Mouse (Mus musculus) midbrain, embryonic 11.5 days (tissue): ENCODE results near the gene Pom121. TPM values are rescaled to one million over a fixed set of nuclear protein-coding genes. Genes with fewer than 3 reads are reported as not detected.

Source experiments
- ATAC-seq: fragments of 200-750 bp; cut with Nextera tagmentation; 2 replicates; pipeline ENCODE4 v1.8.0; 2017; ENCODE audit warnings: moderate TSS enrichment, moderate library complexity; ENCODE audit not compliant: low FRiP score
- DNase-seq: peaks from one replicate; pipeline ENCODE4 v3.0.0; 2015; ENCODE audit warnings: low spot score; ENCODE audit errors: missing footprints
- H3K27ac ChIP-seq: fragments of 300-500 bp; sonication (generic); 2 replicates; pipeline ENCODE4 v1.5.1; 2014; ENCODE audit warnings: low read depth, low read length
- H3K27me3 ChIP-seq: fragments of 300-500 bp; sonication (generic); 2 replicates; pipeline ENCODE4 v1.6.1; 2014; ENCODE audit warnings: mild to moderate bottlenecking, low read length, moderate library complexity, mixed read lengths; ENCODE audit not compliant: control insufficient read depth, insufficient read depth
- H3K36me3 ChIP-seq: fragments of 300-500 bp; sonication (generic); 2 replicates; pipeline ENCODE4 v1.6.1; 2014; ENCODE audit warnings: mild to moderate bottlenecking, low read length, moderate library complexity, mixed read lengths; ENCODE audit not compliant: control insufficient read depth, insufficient read depth
- H3K4me1 ChIP-seq: fragments of 300-500 bp; sonication (generic); 2 replicates; pipeline ENCODE4 v1.6.1; 2014; ENCODE audit warnings: low read length; ENCODE audit not compliant: control insufficient read depth, insufficient read depth
- H3K4me2 ChIP-seq: fragments of 300-500 bp; sonication (generic); 2 replicates; pipeline ENCODE4 v1.6.1; 2014; ENCODE audit warnings: mild to moderate bottlenecking, moderate library complexity
- H3K4me3 ChIP-seq: fragments of 300-500 bp; sonication (generic); 2 replicates; pipeline ENCODE4 v1.5.1; 2014; ENCODE audit warnings: low read depth, low read length
- H3K9ac ChIP-seq: fragments of 300-500 bp; sonication (generic); 2 replicates; pipeline ENCODE4 v1.6.1; 2014; ENCODE audit warnings: low read length
- H3K9me3 ChIP-seq: fragments of 300-500 bp; sonication (generic); 2 replicates; pipeline ENCODE4 v1.6.1; 2016; ENCODE audit warnings: low read length; ENCODE audit not compliant: control insufficient read depth
- WGBS: fragments of 180-500 bp; shearing (Covaris S2); extraction: QIAGEN DNeasy Blood & Tissue Kit; methylation state at CpG from one replicate; pipeline ENCODE4 v1.1.7; 2014; 5-methylcytosine and 5-hydroxymethylcytosine counted together
- polyA plus RNA-seq: library from polyadenylated mRNA; unstranded; fragments of >200 nt; fragmentation: Nextera tagmentation; extraction: Ambion mirVana; gene quantifications from 2 replicates; pipeline ENCODE4 v1.2.1, GENCODE M21; 2014

The Pom121 gene
- polyA plus RNA-seq, 1 experiment from 2014 or later, result 17.2 TPM

DNA sequence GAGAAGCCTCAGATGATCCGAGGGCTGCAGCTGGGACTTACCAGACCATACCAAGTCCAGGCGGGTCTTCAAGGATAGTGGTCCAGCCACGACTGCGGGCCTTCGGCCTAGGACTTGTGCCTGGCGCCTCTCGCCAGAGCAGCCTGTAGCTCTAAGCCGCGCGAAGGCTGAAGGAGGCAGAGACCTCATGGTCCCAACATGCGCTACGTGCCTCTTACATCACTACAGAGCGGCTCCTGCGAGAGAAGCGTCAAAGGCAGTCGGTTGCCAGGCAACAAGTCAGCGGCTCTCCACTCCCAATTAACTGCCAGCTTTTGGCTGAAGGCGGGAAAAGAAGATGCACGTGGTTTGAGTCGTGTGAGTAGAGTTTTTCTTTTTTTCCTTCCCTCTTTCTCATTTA, 10.3 kb upstream of the Pom121 start:
- peak; percentile 89 for DNase-seq
- Histone ChIP-seq H3K9ac (no peak overlapping the region), H3K27ac (no peak overlapping the region), H3K9me3 (no peaks in the 10 kb centered on the region; the same call in 1 of the 2 replicates), H3K27me3 (no peaks in the 10 kb centered on the region), H3K4me1 (no peaks in the 10 kb centered on the region), H3K4me2 (no peak overlapping the region), H3K4me3 (no peak overlapping the region), H3K36me3 (no peaks in the 10 kb centered on the region)
- WGBS, result 36% methylated on average over 20 of the region's 20 CpGs
- peak; percentile 62; the same call in 1 of the 2 replicates for ATAC-seq

DNA sequence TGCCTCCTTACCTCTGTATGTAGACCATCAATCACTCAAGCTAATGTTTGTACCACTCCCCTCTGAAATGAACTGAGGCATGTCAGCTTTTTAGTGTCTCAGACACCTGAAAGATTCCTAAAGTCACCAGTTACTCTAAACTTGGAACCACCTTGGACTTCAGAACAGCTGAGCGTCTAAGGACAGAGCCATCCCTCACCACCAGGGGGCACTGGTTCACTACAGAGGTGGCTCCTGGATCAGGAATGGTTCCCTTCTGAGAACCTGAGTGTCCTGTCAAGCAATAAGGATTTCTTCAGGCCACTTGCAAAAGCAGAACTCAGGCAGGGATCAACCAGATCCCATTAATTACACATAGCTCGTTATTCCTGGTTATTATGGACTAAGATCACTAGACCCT, 5.9 kb upstream of the Pom121 start:
- DNase-seq, result peak; percentile 98
- 6% methylated on average over 2 of the region's 2 CpGs for WGBS
- Histone ChIP-seq H3K9ac (no peak overlapping the region), H3K4me1 (no peaks in the 10 kb centered on the region), H3K27ac (no peak overlapping the region), H3K4me3 (no peak overlapping the region), H3K4me2 (no peak overlapping the region), H3K36me3 (no peaks in the 10 kb centered on the region), H3K27me3 (no peaks in the 10 kb centered on the region), H3K9me3 (no peaks in the 10 kb centered on the region; the same call in 1 of the 2 replicates)
- ATAC-seq, result 0 out of 2 replicates have a peak, but pooled peaks have one; percentile 42

DNA sequence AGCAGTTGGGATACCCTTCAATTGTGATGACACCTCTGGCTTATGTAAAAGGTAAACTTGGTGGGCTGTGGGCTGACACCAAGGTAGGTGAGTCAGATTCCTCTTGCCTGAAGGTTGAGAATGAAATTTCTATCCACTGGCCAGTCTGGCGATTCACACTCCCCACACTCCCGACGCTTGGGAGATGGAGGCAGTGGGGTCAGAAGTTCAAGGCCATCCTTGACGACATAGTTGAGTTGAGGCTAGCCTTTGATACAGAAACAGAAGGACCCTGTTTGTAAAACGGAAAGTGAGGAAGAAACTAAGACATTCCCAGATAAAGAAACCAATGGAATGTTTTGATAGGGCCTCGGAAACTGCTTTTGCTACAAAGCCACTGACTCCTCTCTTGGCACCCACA, 5.0 kb upstream of the Pom121 start:
- H3K4me2 ChIP-seq, result no peak overlapping the region
- H3K27me3 ChIP-seq, result no peaks in the 10 kb centered on the region
- no peak overlapping the region for H3K27ac ChIP-seq
- no peak overlapping the region for H3K4me3 ChIP-seq
- 77% methylated on average over 6 of the region's 6 CpGs for WGBS
- no peaks in the 10 kb centered on the region for H3K4me1 ChIP-seq
- H3K9ac ChIP-seq, result no peak overlapping the region
- ATAC-seq, result no peak
- H3K9me3 ChIP-seq, result no peaks in the 10 kb centered on the region; the same call in 1 of the 2 replicates
- H3K36me3 ChIP-seq, result no peaks in the 10 kb centered on the region
- DNase-seq, result no peak

DNA sequence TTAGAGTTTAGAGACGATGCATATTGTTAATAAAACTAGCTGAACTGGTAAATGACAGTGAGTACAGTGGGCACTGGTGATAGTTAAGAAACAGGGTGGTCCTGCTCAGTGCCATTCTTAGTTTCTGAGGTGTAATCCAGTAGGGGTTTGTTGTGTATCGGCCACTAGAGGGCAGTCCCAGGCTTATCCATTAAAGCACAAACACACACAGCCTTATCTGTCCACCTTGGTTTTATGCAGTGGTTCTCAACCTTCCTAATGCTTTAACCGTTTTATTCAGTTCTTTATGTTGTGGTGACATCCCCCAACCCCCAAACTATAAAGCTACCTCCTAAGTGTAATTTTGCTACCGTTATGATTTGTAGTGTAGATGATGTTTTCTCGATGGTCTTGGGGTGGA, 1.5 kb upstream of the Pom121 start:
- no peaks in the 10 kb centered on the region for H3K9me3 ChIP-seq
- no peaks in the 10 kb centered on the region for H3K27me3 ChIP-seq
- DNase-seq, result no peak
- no peak overlapping the region for H3K4me3 ChIP-seq
- no peak for ATAC-seq
- peaks cover 6% of the 10 kb centered on the region; the same call in 1 of the 2 replicates for H3K4me1 ChIP-seq
- no peak overlapping the region for H3K4me2 ChIP-seq
- peaks cover 11% of the 10 kb centered on the region; the same call in 1 of the 2 replicates for H3K36me3 ChIP-seq
- H3K9ac ChIP-seq, result no peak overlapping the region
- 51% methylated on average over 5 of the region's 5 CpGs for WGBS
- H3K27ac ChIP-seq, result no peak overlapping the region

DNA sequence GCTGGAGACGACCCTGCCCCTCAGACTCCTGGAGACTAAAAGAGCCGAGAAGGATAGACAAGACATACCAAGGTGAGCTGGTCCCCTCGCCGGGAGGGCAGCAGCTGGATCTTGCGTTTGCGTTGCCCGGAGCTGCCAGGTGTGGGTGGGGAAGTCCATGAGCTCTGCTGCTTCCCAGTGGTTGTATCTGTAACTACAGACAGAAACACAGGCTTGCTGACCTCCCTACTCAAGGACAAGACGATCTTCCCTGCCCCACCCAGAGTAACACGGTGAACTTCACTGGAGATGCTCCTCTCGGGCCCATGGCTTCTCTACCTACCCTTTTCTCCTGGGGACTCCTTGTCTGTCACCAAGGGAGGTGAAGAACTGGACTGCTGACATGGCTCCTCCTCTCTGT, 10.6 kb downstream of the Pom121 start:
- Histone ChIP-seq H3K27ac (no peak overlapping the region), H3K4me1 (no peaks in the 10 kb centered on the region), H3K9me3 (no peaks in the 10 kb centered on the region), H3K4me2 (no peak overlapping the region), H3K9ac (no peak overlapping the region), H3K4me3 (no peak overlapping the region), H3K27me3 (no peaks in the 10 kb centered on the region), H3K36me3 (peaks cover 52% of the 10 kb centered on the region)
- ATAC-seq (no peak), DNase-seq (no peak)
- 83% methylated on average over 10 of the region's 10 CpGs for WGBS

DNA sequence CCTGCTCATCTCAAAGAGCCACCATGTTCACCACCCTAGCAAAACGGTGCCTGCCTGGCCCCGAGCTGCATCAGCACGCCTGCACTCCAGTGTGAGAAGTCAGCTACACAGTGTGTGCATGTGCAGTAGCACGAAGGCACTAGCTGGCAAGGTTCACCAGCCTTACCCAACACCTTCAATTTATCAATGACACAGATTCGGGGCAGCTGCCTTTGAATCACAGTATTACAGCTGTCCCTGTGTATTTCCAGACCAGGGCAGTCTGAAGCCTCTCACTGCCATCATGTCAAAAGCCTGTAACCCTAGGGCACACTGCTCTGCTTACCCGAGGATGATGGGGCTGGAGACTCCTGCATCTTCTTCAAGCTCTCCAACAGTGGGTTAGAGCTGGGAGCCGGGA, 11.6 kb downstream of the Pom121 start:
- ATAC-seq, result no peak
- WGBS, result 90% methylated on average over 7 of the region's 7 CpGs
- no peak overlapping the region for H3K27ac ChIP-seq

DNA sequence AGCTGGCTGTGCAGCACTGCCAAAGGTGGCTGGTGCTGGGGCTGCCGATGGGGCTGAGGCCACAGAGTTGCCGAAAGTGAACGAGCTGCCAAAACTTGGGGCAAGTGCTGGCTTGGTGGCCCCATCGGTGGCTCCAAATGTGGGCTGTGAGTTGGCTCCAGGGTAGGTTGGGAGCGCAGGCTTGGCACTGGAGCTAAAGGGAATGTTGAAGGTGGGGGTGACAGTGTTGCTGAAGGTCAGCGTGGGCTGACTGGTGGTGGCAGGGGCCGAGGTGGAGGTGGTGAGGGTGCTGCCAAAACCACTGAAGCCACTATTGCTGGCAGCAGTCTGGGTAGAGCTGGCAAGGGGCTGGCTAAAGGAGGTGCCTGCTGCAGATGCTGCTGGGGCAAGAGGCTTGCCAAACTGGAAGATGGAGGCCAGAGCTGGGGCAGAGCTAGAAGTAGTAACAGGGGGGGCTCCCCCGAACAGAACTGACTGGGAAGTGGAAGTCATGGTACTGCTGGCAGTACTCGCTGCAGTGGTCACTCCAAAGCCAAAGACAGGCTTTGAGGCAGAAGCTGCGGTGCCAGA, 12.9 kb downstream of the Pom121 start:
- DNase-seq, result peak; percentile 31
- no peak overlapping the region for H3K9ac ChIP-seq
- no peak overlapping the region for H3K4me2 ChIP-seq
- H3K4me1 ChIP-seq, result no peaks in the 10 kb centered on the region
- no peaks in the 10 kb centered on the region for H3K27me3 ChIP-seq
- no peak overlapping the region for H3K27ac ChIP-seq
- no peak overlapping the region for H3K4me3 ChIP-seq
- ATAC-seq, result no peak
- no peaks in the 10 kb centered on the region for H3K9me3 ChIP-seq
- H3K36me3 ChIP-seq, result peaks cover 42% of the 10 kb centered on the region
- WGBS, result 95% methylated on average over 10 of the region's 10 CpGs

More for the DNA sequence above, 11.6 kb downstream of the Pom121 start:
- Histone ChIP-seq H3K36me3 (peaks cover 50% of the 10 kb centered on the region), H3K4me2 (no peak overlapping the region), H3K9me3 (no peaks in the 10 kb centered on the region), H3K9ac (no peak overlapping the region), H3K4me1 (no peaks in the 10 kb centered on the region), H3K4me3 (no peak overlapping the region), H3K27me3 (no peaks in the 10 kb centered on the region)
- peak; percentile 54 for DNase-seq

DNA sequence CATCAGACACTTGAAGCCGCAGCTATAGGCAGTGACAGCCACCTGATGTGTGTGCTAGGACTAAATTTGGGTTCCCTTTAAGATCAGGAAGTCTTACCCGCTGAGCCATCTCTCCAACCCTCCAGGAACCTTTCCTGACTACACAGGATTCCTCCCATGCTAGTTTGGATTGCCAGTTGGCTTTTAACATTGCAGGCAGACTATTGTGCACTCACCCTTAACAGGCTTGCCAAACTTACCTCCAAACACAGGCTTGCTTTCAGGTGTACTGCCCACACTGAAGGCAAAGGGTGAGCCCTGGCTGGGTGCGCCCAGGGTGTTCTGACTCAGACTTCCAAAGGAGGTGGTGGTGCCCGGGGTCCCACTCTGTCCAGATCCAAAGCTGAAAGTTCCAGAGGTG, 13.7 kb downstream of the Pom121 start:
- Histone ChIP-seq H3K9ac (no peak overlapping the region), H3K4me2 (no peak overlapping the region), H3K36me3 (peaks cover 46% of the 10 kb centered on the region), H3K9me3 (no peaks in the 10 kb centered on the region), H3K27me3 (no peaks in the 10 kb centered on the region), H3K4me1 (no peaks in the 10 kb centered on the region), H3K4me3 (no peak overlapping the region), H3K27ac (no peak overlapping the region)
- peak; percentile 68 for DNase-seq
- no peak for ATAC-seq
- 97% methylated on average over 4 of the region's 4 CpGs for WGBS

DNA sequence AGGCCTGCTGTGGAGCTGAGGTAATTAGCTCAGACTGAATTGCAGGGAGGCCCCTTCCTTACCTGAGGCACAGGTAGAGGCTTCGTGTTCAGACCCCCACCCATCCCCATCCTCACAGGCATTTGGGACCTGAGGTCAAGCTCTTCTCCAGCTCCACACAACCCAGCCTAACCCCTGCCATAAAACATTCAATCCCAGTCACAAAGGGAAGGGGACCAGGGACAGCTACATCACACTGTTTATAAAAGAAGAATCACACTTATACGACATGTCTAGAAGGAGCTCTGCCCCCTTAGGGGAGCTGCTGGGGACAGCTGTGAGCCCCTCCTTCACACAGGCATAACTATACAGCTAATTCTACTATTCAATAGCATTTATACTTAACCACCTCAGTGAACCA, 18.0 kb downstream of the Pom121 start:
- Histone ChIP-seq H3K9ac (no peak overlapping the region), H3K9me3 (no peaks in the 10 kb centered on the region), H3K36me3 (peaks cover 29% of the 10 kb centered on the region), H3K27me3 (no peaks in the 10 kb centered on the region), H3K4me3 (no peak overlapping the region), H3K4me1 (no peaks in the 10 kb centered on the region), H3K4me2 (no peak overlapping the region), H3K27ac (no peak overlapping the region)
- no peak for ATAC-seq
- WGBS, result 69% methylated on average over 2 of the region's 2 CpGs
- peak; percentile 67 for DNase-seq
